Mouse (Mus musculus): Measurements from ENCODE around the gene Ftsj1. TPM values are rescaled to one million over a fixed set of nuclear protein-coding genes. Genes with fewer than 3 reads are reported as not detected.

The Ftsj1 gene
- total and polyA plus RNA-seq, 3 experiments, result 17.0 to 31.6 (median 22.3) TPM

GRCm38 (mm10) chrX:8288621-8289020 is 36.4 kb upstream of the Ftsj1 start:
- Histone ChIP-seq H3K9ac (ENCODE audit: insufficient read depth, low read depth) (no peak overlapping the region), H3K36me3 (replicated peaks in 1 of 2; ENCODE audit: control insufficient read depth in 1 of 2, insufficient read depth in 1 of 2, low read length in 1 of 2) (no peaks in the 10 kb centered on the region), H3K9me3 (replicated peaks; ENCODE audit: low read length) (no peaks in the 10 kb centered on the region), H3K4me1 (ENCODE audit: control insufficient read depth in 1 of 2, insufficient read depth in 2 of 2) (no peaks in the 10 kb centered on the region), H3K4me3 (replicated peaks in 1 of 3; ENCODE audit: low read depth in 2 of 3, low read length in 2 of 3, poor library complexity in 1 of 3) (no peak overlapping the region), H3K79me2 (replicated peaks; ENCODE audit: control insufficient read depth, extremely low read depth, insufficient read depth, poor library complexity, severe bottlenecking) (no peaks in the 10 kb centered on the region), H3K27me3 (replicated peaks) (no peaks in the 10 kb centered on the region), H3K4me2 (ENCODE audit: insufficient read depth, low read depth, poor library complexity, severe bottlenecking) (no peak overlapping the region), H3K27ac (ENCODE audit: insufficient read depth, low read depth) (no peak overlapping the region)
- dilution Hi-C loops (cut with MboI; ENCODE audit: extremely low pct_ligation_motif_present, extremely low pct_unique_long_range_greater_than_20kb, low sequenced_read_pairs), result no loop called here
- TF ChIP-seq IRF4 (IDR thresholded peaks at IDR 0.05; ENCODE audit: low read depth, low read length) (no peak), JUND (conservative IDR thresholded peaks at IDR 0.05; ENCODE audit: low read depth, low read length) (no peak), EP300 (IDR thresholded peaks at IDR 0.05; ENCODE audit: low read length) (no peak), USF1 (IDR thresholded peaks at IDR 0.05; ENCODE audit: low read depth, low read length) (no peak), TBP (conservative IDR thresholded peaks at IDR 0.05; ENCODE audit: low read depth, low read length) (no peak), MAFK (IDR thresholded peaks at IDR 0.05; ENCODE audit: insufficient replicate concordance, low read length) (no peak), HCFC1 (IDR thresholded peaks at IDR 0.05; ENCODE audit: low read depth, low read length) (no peak), NELFE (IDR thresholded peaks at IDR 0.05; ENCODE audit: low read depth, low read length) (no peak), NRF1 (IDR thresholded peaks at IDR 0.05; ENCODE audit: low read depth, low read length) (no peak), POLR2A (IDR thresholded peaks at IDR 0.05; ENCODE audit: low read depth, low read length) (no peak), RCOR1 (conservative IDR thresholded peaks at IDR 0.05; ENCODE audit: low read depth, low read length) (no peak), MAZ (IDR thresholded peaks at IDR 0.05; ENCODE audit: low read depth, low read length) (no peak), BHLHE40 (IDR thresholded peaks at IDR 0.05; ENCODE audit: low read depth, low read length) (no peak)
- in situ Hi-C loops (cut with MboI; ENCODE audit: low pct_ligation_motif_present, low pct_unique_long_range_greater_than_20kb, low sequenced_read_pairs), result no loop called here
- DNase-seq (ENCODE audit: extremely low read depth), result no peak

- H3K4me3 ChIP-seq (replicated peaks in 1 of 3; ENCODE audit: low read depth in 2 of 3, low read length in 2 of 3, poor library complexity in 1 of 3), result no peak overlapping the region
- H3K27ac ChIP-seq (ENCODE audit: insufficient read depth, low read depth), result no peak overlapping the region
- in situ Hi-C loops (cut with MboI; ENCODE audit: low pct_ligation_motif_present, low pct_unique_long_range_greater_than_20kb, low sequenced_read_pairs) (no loop called here), dilution Hi-C loops (cut with MboI; ENCODE audit: extremely low pct_ligation_motif_present, extremely low pct_unique_long_range_greater_than_20kb, low sequenced_read_pairs) (no loop called here)
- TF ChIP-seq USF2 (conservative IDR thresholded peaks at IDR 0.05; ENCODE audit: low read depth, low read length), result no peak
- TF ChIP-seq ZKSCAN1 (IDR thresholded peaks at IDR 0.05; ENCODE audit: borderline replicate concordance, low read depth, low read length), result no peak
- no peak for TF ChIP-seq TCF12 (IDR thresholded peaks at IDR 0.05; ENCODE audit: low read depth, low read length)
- TF ChIP-seq EP300 (IDR thresholded peaks at IDR 0.05; ENCODE audit: low read length), result no peak
- TF ChIP-seq MAFK (IDR thresholded peaks at IDR 0.05; ENCODE audit: insufficient replicate concordance, low read length), result no peak
- TF ChIP-seq CHD2 (IDR thresholded peaks at IDR 0.05; ENCODE audit: low read length), result no peak
- no peak for TF ChIP-seq RCOR1 (conservative IDR thresholded peaks at IDR 0.05; ENCODE audit: low read depth, low read length)
- no peak for TF ChIP-seq MAX (IDR thresholded peaks at IDR 0.05; ENCODE audit: low read length)
- TF ChIP-seq MAZ (IDR thresholded peaks at IDR 0.05; ENCODE audit: low read depth, low read length), result no peak
- no peak for TF ChIP-seq UBTF (IDR thresholded peaks at IDR 0.05; ENCODE audit: low read depth, low read length)
- TF ChIP-seq TBP (conservative IDR thresholded peaks at IDR 0.05; ENCODE audit: low read depth, low read length), result no peak
- TF ChIP-seq IRF4 (IDR thresholded peaks at IDR 0.05; ENCODE audit: low read depth, low read length), result no peak
- H3K9me3 ChIP-seq (replicated peaks; ENCODE audit: low read length), result no peaks in the 10 kb centered on the region
- no peak overlapping the region for H3K9ac ChIP-seq (ENCODE audit: insufficient read depth, low read depth)
- H3K4me1 ChIP-seq (ENCODE audit: control insufficient read depth in 1 of 2, insufficient read depth in 2 of 2), result no peaks in the 10 kb centered on the region
- no peak for DNase-seq (ENCODE audit: extremely low read depth)
- H3K4me2 ChIP-seq (ENCODE audit: insufficient read depth, low read depth, poor library complexity, severe bottlenecking), result no peak overlapping the region
- H3K27me3 ChIP-seq (replicated peaks), result peaks cover 16% of the 10 kb centered on the region
- H3K79me2 ChIP-seq (replicated peaks; ENCODE audit: control insufficient read depth, extremely low read depth, insufficient read depth, poor library complexity, severe bottlenecking), result no peaks in the 10 kb centered on the region
- H3K36me3 ChIP-seq (replicated peaks in 1 of 2; ENCODE audit: control insufficient read depth in 1 of 2, insufficient read depth in 1 of 2, low read length in 1 of 2), result no peaks in the 10 kb centered on the region
These were observed 21.9 kb upstream of the Ftsj1 start for GRCm38 (mm10) chrX:8274056-8274455.
